Mouse (Mus musculus) liver, embryonic 12.5 days (tissue): Measurements from ENCODE around the gene Fam214a. TPM values are rescaled to one million over a fixed set of nuclear protein-coding genes. Genes with fewer than 3 reads are reported as not detected.

Experiments used
- ATAC-seq: fragments of 200-750 bp; cut with Nextera tagmentation; 2 replicates; pipeline ENCODE4 v1.8.0; 2017; ENCODE audit warnings: moderate number of reproducible peaks, mild to moderate bottlenecking, moderate library complexity
- H3K27ac ChIP-seq: fragments of 300-500 bp; sonication (generic); 2 replicates; pipeline ENCODE4 v1.5.1; 2016; ENCODE audit warnings: mild to moderate bottlenecking
- H3K27me3 ChIP-seq: fragments of 300-500 bp; sonication (generic); replicated peaks from 2 replicates; pipeline ENCODE4 v1.6.1; 2016; ENCODE audit warnings: mild to moderate bottlenecking, moderate library complexity
- H3K36me3 ChIP-seq: fragments of 300-500 bp; sonication (generic); 2 replicates; pipeline ENCODE4 v1.6.1; 2016; ENCODE audit warnings: mild to moderate bottlenecking, moderate library complexity
- H3K4me1 ChIP-seq: fragments of 300-500 bp; sonication (generic); 2 replicates; pipeline ENCODE4 v1.6.1; 2016
- H3K4me2 ChIP-seq: fragments of 300-500 bp; sonication (generic); 2 replicates; pipeline ENCODE4 v1.6.1; 2016; ENCODE audit warnings: mild to moderate bottlenecking, moderate library complexity
- H3K4me3 ChIP-seq: fragments of 300-500 bp; sonication (generic); 2 replicates; pipeline ENCODE4 v1.5.1; 2016; ENCODE audit warnings: mild to moderate bottlenecking, moderate library complexity
- H3K9ac ChIP-seq: fragments of 300-500 bp; sonication (generic); 2 replicates; pipeline ENCODE4 v1.6.1; 2016; ENCODE audit warnings: mild to moderate bottlenecking, moderate library complexity
- H3K9me3 ChIP-seq: fragments of 300-500 bp; sonication (generic); replicated peaks from 2 replicates; pipeline ENCODE4 v1.6.1; 2016; ENCODE audit warnings: mild to moderate bottlenecking, moderate library complexity
- WGBS: fragments of 180-500 bp; shearing (Covaris S2); methylation state at CpG from one replicate; pipeline ENCODE4 v1.1.7; 2016; ENCODE audit not compliant: insufficient replicate concordance; 5-methylcytosine and 5-hydroxymethylcytosine counted together
- polyA plus RNA-seq: library from polyadenylated mRNA; unstranded; fragments of >200 nt; fragmentation: Nextera tagmentation; extraction: Ambion mirVana; gene quantifications from 2 replicates; pipeline ENCODE4 v1.2.1, GENCODE M21; 2016

Fam214a gene
- polyA plus RNA-seq, result 1.8 and 2.6 TPM in 2 replicates

DNA sequence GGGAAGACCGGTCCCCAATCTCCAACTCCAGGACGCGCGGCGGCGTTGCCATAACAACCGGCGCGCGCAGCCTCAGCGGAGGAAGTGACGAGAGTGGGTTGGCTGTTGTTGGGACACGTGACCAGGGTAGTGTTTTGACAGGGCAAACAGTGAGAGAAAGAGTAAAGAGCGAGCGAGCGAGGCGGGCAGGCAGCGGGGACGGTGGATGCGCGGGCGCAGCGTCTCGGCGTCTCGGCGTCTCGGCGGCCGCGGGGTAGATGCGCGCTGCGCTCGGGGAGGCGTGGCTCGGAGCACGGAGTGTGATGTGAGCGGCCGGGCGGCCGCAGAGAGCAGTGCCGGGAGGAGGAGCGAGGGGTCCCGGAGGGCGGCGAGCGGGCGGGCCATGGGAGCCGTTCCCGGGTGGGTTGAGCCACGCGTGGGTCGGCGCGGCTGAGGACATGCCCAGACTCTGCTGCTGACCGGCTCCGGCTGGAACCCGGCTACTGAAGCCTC is at the start of gene Fam214a:
Gene Fam214a (plus strand): TSS at position 129 of the 492 bp plus-strand sequence.
- H3K9ac ChIP-seq, result peak within 1 kb of the TSS; percentile 71
- ATAC-seq, result peak; percentile 89
- peak within 1 kb of the TSS; percentile 97 for H3K4me2 ChIP-seq
- no peaks in the 10 kb centered on the region for H3K27me3 ChIP-seq
- H3K36me3 ChIP-seq, result no peaks in the 10 kb centered on the region
- peak within 1 kb of the TSS; percentile 80 for H3K27ac ChIP-seq
- peaks cover 25% of the 10 kb centered on the region for H3K4me1 ChIP-seq
- under 1% methylated on average over 55 of the region's 59 CpGs for WGBS
- H3K9me3 ChIP-seq, result no peaks in the 10 kb centered on the region
- H3K4me3 ChIP-seq, result peak within 1 kb of the TSS; percentile 74

DNA sequence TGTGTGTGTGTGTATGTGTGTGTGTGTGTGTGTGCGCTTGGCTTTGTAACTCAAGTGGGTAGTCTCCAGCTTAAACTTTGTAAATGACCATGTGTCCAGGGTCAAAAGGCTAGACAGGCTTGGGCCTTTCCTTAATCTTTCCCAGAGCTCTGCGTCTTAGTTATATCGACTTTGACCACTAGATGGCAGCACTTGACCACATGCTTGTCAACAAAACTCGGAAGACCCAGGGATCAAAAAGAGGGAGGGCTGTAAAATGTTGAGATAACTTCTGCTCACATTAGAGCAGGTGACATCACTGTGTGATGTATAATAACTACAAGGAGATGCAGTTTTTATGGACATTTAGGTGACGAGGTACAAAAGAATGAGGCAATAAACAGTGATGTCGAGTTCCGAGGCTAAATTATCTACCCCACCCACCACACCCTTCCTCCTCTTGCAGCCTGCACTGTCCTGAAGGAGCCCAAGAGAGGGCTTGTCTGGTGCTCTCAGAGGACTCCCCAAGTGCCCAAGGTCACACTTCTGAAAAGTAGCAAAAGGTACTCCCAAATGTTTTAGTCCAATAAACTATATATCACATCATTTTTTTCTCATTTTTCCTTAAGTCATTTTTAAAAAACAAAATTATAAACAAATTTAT is 47.7 kb upstream of the Fam214a start:
- no peaks in the 10 kb centered on the region for H3K9me3 ChIP-seq
- ATAC-seq, result peak; percentile 53; the same call in 1 of the 2 replicates
- H3K4me3 ChIP-seq, result no peak overlapping the region
- H3K36me3 ChIP-seq, result no peaks in the 10 kb centered on the region
- H3K27me3 ChIP-seq, result no peaks in the 10 kb centered on the region
- no peaks in the 10 kb centered on the region for H3K4me1 ChIP-seq
- H3K4me2 ChIP-seq, result peak overlapping the region; percentile 41
- H3K9ac ChIP-seq, result no peak overlapping the region
- 9% methylated on average over 7 of the region's 7 CpGs for WGBS
- no peak overlapping the region for H3K27ac ChIP-seq

DNA sequence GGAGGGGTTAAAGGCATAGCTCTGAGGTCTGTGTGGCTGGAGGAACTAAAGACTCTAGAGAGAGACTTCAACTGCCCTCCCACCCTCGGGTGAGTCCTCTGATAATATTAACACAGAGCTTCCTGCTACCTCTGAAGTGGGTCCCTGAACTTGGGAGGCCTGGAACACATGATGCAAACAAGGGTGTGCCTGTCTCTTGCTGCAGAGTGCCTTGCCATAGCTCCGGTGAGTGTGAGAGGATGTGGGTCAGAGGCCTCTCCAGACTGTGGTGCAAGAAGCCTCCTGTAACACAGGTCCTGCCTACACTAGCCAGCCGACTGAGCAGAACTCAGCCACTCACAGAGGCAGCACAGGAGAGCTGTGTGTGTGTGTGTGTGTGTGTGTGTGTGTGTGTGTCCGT is 45.7 kb upstream of the Fam214a start:
- H3K9me3 ChIP-seq, result no peaks in the 10 kb centered on the region
- no peaks in the 10 kb centered on the region for H3K27me3 ChIP-seq
- 0 out of 2 replicates have a peak, but pooled peaks have one; percentile 51 for ATAC-seq
- H3K4me2 ChIP-seq, result no peak overlapping the region
- H3K36me3 ChIP-seq, result no peaks in the 10 kb centered on the region
- H3K4me3 ChIP-seq, result no peak overlapping the region
- WGBS, result 28% methylated on average over 4 of the region's 4 CpGs
- H3K9ac ChIP-seq, result no peak overlapping the region
- no peaks in the 10 kb centered on the region for H3K4me1 ChIP-seq
- no peak overlapping the region for H3K27ac ChIP-seq

DNA sequence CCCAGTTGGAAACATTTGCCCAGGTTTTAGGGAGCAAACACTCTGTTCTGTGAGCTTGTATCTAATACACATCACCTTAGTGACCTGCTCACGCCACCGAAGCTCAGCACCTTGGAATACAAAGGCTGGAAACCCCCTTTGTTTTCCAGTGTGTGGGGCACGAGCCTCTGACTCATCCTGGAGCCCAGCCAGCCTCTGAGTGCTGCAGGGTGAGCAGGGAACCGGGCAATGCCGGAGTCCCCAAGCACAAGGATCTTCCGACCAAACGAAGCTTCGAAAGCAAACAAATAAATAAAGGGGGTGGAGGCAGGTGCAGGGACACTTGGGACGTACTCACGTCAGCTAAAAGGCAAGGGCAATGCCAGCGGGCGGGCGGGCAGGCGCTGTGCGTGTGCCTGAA is 43.4 kb upstream of the Fam214a start:
- no peak for ATAC-seq
- no peak overlapping the region for H3K4me3 ChIP-seq
- H3K27me3 ChIP-seq, result no peaks in the 10 kb centered on the region
- H3K9ac ChIP-seq, result no peak overlapping the region
- 70% methylated on average over 15 of the region's 15 CpGs for WGBS
- H3K36me3 ChIP-seq, result no peaks in the 10 kb centered on the region
- H3K27ac ChIP-seq, result no peak overlapping the region
- no peaks in the 10 kb centered on the region for H3K9me3 ChIP-seq
- H3K4me1 ChIP-seq, result no peaks in the 10 kb centered on the region
- no peak overlapping the region for H3K4me2 ChIP-seq

DNA sequence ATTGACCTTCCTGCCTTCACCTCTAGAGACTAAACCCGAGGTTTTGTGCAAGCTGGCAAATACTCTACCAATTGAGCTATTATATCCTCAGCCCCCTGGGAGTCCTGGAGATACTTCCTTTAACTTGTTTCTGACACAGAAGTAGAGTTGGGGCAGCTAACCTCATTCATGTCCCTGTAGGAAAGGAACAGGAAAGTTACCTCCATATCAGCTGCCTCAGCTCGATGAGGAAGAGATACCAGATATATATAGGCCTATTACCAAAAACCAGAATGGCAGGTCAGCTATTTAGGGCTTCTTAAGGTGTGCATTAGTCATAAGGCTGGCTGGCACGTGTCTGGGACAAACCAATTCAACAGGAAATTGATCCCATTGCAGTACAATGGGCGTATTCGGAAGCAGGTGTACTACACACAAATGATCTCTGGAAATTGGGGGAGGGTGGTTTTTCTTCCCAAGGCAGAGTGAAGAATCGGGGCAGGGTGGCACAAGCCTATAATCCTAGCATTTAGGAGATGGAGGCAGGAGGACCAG is 42.4 kb upstream of the Fam214a start:
- Histone ChIP-seq H3K4me2 (no peak overlapping the region), H3K9ac (no peak overlapping the region)
- ATAC-seq, result no peak

DNA sequence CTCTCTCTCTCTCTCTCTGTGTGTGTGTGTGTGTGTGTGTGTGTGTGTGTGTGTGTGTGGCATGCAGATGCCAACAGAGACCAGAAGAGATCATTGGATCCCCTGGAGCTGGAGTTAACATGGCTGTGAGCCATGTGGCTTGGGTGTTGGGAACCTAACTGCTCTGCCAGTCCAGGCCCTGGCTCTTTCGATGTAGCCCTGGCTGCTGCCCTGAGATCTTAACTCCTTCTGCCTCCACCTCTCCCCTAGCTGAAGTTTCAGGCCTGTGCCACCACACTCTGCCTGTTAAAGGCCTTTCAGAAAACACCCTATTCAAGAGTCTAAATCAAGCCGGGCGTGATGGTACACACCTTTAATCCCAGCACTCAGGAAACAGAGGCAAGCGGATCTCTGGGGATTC is 41.3 kb upstream of the Fam214a start:
- H3K4me2 ChIP-seq, result no peak overlapping the region
- 79% methylated on average over 4 of the region's 4 CpGs for WGBS
- no peak overlapping the region for H3K27ac ChIP-seq
- no peak for ATAC-seq
- H3K9ac ChIP-seq, result no peak overlapping the region
- no peaks in the 10 kb centered on the region for H3K36me3 ChIP-seq
- no peaks in the 10 kb centered on the region for H3K9me3 ChIP-seq
- no peak overlapping the region for H3K4me3 ChIP-seq
- H3K27me3 ChIP-seq, result no peaks in the 10 kb centered on the region
- no peaks in the 10 kb centered on the region for H3K4me1 ChIP-seq

More for the DNA sequence above, 42.4 kb upstream of the Fam214a start:
- Histone ChIP-seq H3K36me3 (no peaks in the 10 kb centered on the region), H3K9me3 (no peaks in the 10 kb centered on the region), H3K4me3 (no peak overlapping the region), H3K4me1 (no peaks in the 10 kb centered on the region), H3K27me3 (no peaks in the 10 kb centered on the region), H3K27ac (no peak overlapping the region)
- WGBS, result 61% methylated on average over 6 of the region's 6 CpGs

DNA sequence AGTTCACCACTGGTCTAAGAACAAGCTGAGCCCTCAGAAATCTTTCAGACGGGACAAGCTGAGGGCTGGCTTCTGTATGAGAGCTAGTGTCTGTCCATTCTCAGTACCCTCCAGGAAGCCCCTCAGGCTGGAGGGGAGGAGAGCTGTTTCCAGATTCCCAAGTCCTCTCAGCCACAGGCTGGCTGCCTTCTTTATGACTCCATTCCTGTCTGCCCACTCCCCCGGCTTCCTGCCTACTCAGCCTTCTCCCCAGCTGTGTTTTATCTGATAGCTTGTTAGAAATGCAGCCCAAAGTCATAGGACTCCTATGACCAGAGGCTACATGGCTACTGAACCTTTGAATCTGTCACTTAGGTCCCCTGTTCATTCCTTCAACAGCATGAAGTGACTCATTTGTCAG is 40.8 kb upstream of the Fam214a start:
- no peak overlapping the region for H3K4me2 ChIP-seq
- 60% methylated on average over 2 of the region's 2 CpGs for WGBS
- H3K27me3 ChIP-seq, result no peaks in the 10 kb centered on the region
- H3K9me3 ChIP-seq, result no peaks in the 10 kb centered on the region
- no peak for ATAC-seq
- no peak overlapping the region for H3K27ac ChIP-seq
- H3K4me1 ChIP-seq, result no peaks in the 10 kb centered on the region
- no peaks in the 10 kb centered on the region for H3K36me3 ChIP-seq
- no peak overlapping the region for H3K4me3 ChIP-seq
- no peak overlapping the region for H3K9ac ChIP-seq

DNA sequence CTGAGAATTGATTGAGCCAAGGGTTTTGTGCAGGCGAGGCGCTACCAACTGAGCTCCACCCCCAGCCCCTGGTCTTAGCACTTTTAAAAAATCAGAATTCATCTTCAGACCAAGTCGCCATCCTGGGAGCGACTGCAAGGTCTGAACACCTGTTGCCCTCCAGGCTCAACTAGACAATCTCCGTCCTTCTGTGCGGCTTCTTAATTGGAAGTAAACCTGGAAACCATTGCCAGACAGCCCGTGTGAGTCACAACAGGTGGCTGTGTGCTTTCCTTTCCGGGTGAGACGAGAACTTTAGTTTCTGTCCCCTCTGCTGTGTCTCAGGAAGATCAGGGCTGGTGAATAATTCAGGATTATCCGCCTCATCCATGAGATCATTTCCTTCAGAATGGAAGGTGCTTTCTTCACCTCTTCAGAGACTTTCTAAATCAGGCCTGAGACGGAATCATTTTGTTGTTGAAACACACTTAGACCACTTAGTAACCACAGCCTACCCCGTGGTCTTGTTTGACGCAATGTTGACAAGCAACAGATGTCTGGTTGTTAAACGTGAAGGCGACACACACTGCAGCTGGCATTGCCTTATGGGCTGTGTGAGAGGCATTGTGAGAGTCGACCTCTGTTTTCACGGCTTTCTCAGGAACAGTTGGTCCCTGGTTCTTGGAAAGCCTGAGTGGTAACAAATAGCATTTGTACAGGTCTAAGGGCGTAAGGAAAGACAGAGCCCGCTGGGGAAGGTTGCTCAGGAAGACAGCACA is 39.9 kb upstream of the Fam214a start:
- Histone ChIP-seq H3K9ac (no peak overlapping the region), H3K4me2 (no peak overlapping the region), H3K27me3 (no peaks in the 10 kb centered on the region), H3K9me3 (no peaks in the 10 kb centered on the region), H3K36me3 (no peaks in the 10 kb centered on the region), H3K4me3 (no peak overlapping the region), H3K27ac (no peak overlapping the region), H3K4me1 (no peaks in the 10 kb centered on the region)
- WGBS, result 61% methylated on average over 19 of the region's 19 CpGs
- no peak for ATAC-seq

DNA sequence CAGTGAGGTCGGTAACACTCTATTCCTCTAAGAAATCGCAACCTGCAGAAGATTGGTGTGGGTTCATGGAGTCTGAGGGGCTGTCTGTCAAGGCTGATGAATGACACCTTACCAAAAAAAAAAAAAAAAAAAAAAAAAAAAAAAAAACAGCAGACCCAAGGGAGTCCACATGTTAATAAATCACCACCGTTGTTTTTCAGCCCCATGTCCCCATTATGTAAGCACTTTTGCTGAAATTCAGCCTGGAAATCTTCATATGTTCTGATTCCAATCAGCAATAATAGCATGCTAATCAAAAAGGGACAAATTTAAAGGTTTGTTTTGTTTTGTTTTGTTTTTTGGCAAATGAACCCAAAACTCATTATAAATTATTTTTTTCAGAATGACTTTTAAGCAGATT is 37.1 kb upstream of the Fam214a start:
- Histone ChIP-seq H3K27me3 (no peaks in the 10 kb centered on the region), H3K4me1 (no peaks in the 10 kb centered on the region), H3K27ac (no peak overlapping the region), H3K9me3 (no peaks in the 10 kb centered on the region), H3K4me3 (no peak overlapping the region), H3K4me2 (no peak overlapping the region), H3K9ac (no peak overlapping the region), H3K36me3 (no peaks in the 10 kb centered on the region)
- no peak for ATAC-seq
- WGBS, result 67% methylated on average over 3 of the region's 3 CpGs

DNA sequence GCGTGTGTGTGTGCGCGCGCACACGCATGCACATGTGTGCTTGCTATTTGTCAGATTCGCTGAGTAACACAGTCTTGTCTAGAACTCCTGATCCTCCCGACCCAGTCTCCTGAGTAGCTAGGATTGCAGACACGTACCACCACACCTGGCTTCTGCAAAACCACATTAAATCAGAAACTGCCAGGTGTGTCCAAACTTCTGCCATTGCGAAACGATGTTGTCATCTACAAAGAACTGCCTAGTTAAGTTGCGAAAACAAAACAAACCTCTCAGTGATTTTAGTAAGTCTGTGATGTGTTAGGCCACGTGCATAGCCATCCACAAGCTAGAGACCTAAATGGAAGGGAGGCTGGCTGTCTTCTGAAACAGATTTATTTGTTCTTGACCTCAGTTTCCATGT is 32.2 kb upstream of the Fam214a start:
- Histone ChIP-seq H3K4me2 (no peak overlapping the region), H3K9me3 (no peaks in the 10 kb centered on the region), H3K27ac (no peak overlapping the region), H3K4me1 (no peaks in the 10 kb centered on the region), H3K36me3 (no peaks in the 10 kb centered on the region), H3K4me3 (no peak overlapping the region), H3K9ac (no peak overlapping the region), H3K27me3 (no peaks in the 10 kb centered on the region)
- no peak for ATAC-seq
- 77% methylated on average over 12 of the region's 12 CpGs for WGBS

DNA sequence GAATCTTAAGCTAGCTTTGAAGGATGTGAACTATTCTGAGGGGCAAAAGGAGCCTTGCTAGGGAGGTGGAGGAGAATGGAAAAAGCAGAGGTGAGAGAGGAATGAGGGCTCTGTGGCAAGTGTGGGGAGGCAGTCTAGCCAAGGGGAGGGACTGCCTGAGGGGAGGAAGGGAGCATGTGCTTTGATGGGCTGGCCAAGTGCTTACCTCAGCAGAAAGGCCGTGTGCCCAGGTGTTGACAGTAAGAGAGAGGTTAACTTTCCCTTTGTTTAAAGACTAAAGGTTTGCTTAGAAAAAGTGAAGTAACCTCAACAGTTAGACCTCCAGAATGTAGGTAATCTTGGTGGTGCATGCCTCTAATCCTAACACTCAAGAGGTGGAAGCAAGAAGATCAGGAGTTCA is 31.3 kb upstream of the Fam214a start:
- ATAC-seq, result no peak
- H3K4me3 ChIP-seq, result no peak overlapping the region
- H3K4me2 ChIP-seq, result no peak overlapping the region
- H3K9me3 ChIP-seq, result no peaks in the 10 kb centered on the region
- no peak overlapping the region for H3K9ac ChIP-seq
- no peaks in the 10 kb centered on the region for H3K27me3 ChIP-seq
- no peaks in the 10 kb centered on the region for H3K4me1 ChIP-seq
- H3K27ac ChIP-seq, result no peak overlapping the region
- H3K36me3 ChIP-seq, result no peaks in the 10 kb centered on the region
- WGBS, result 35% methylated on average over 1 of the region's 1 CpGs

DNA sequence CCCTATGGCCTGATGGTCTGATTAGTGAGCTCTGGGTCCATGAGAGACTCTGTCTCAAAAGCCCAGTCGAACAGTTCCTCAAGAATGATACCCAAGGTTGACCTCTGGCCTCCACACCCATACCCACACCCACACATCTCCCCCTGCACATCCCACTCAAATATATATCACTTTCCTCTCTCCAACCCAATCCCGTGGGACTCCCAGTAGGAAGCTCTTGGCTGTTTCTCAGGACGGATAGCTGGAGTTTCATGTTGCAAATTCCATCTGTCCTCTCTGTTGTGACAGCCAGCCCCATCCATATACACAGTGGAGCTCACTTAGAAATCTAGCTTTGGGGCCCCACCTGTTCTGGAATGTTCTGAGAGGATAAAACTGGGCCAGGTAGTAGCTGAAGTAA is 29.8 kb upstream of the Fam214a start:
- no peak overlapping the region for H3K9ac ChIP-seq
- no peaks in the 10 kb centered on the region for H3K9me3 ChIP-seq
- no peaks in the 10 kb centered on the region for H3K27me3 ChIP-seq
- 40% methylated on average over 3 of the region's 3 CpGs for WGBS
- no peaks in the 10 kb centered on the region for H3K4me1 ChIP-seq
- ATAC-seq, result no peak
- no peaks in the 10 kb centered on the region for H3K36me3 ChIP-seq
- H3K27ac ChIP-seq, result no peak overlapping the region
- no peak overlapping the region for H3K4me3 ChIP-seq
- H3K4me2 ChIP-seq, result no peak overlapping the region
